Mouse (Mus musculus): ENCODE results near the gene Traf5.

Gene Traf5

GRCm38 (mm10) chr1:192061666-192062306, 30.6 kb downstream of the Traf5 start:
- DNase-seq = peak; percentile 75

- DNase-seq = no peak
Measured at GRCm38 (mm10) chr1:192058911-192059310, 33.4 kb downstream of the Traf5 start.

- DNase-seq = no peak
Measured at GRCm38 (mm10) chr1:192053726-192054125, 38.6 kb downstream of the Traf5 start.

GRCm38 (mm10) chr1:192052986-192053385, 39.4 kb downstream of the Traf5 start:
- DNase-seq = no peak

GRCm38 (mm10) chr1:192052461-192052860, 39.9 kb downstream of the Traf5 start:
- no peak for DNase-seq

GRCm38 (mm10) chr1:191999022-191999421, 93.3 kb downstream of the Traf5 start:
- no peak for DNase-seq

- DNase-seq = no peak
Measured at GRCm38 (mm10) chr1:191996621-191997185, 95.7 kb downstream of the Traf5 start.

GRCm38 (mm10) chr1:191995916-191996315, 96.4 kb downstream of the Traf5 start:
- DNase-seq = no peak

GRCm38 (mm10) chr1:191995488-191995887, 96.9 kb downstream of the Traf5 start:
- no peak for DNase-seq

GRCm38 (mm10) chr1:191994476-191994875, 97.9 kb downstream of the Traf5 start:
- DNase-seq = no peak

- DNase-seq = no peak
Measured at GRCm38 (mm10) chr1:191992040-191992780, 100.1 kb downstream of the Traf5 start.

- peak; percentile 95 for DNase-seq
Measured at GRCm38 (mm10) chr1:191989994-191990393, 102.4 kb downstream of the Traf5 start.

GRCm38 (mm10) chr1:191989060-191989459, 103.3 kb downstream of the Traf5 start:
- DNase-seq = no peak

- no peak for DNase-seq
Measured at GRCm38 (mm10) chr1:191988646-191989045, 103.7 kb downstream of the Traf5 start.

GRCm38 (mm10) chr1:191987481-191987769, 104.9 kb downstream of the Traf5 start:
- no peak for DNase-seq

- DNase-seq = no peak
Measured at GRCm38 (mm10) chr1:191986674-191987480, 105.5 kb downstream of the Traf5 start.

GRCm38 (mm10) chr1:191981426-191982102, 110.8 kb downstream of the Traf5 start:
- no peak for DNase-seq

GRCm38 (mm10) chr1:191977187-191977586, 115.2 kb downstream of the Traf5 start, which contains the start of gene Rd3:
TSS of gene Rd3 (plus strand) at chr1:191977370.
- DNase-seq = no peak

- DNase-seq = no peak
Measured at GRCm38 (mm10) chr1:191974509-191975405, 117.6 kb downstream of the Traf5 start.

GRCm38 (mm10) chr1:191969939-191970338, 122.4 kb downstream of the Traf5 start:
- no peak for DNase-seq

GRCm38 (mm10) chr1:191964773-191965481, 127.4 kb downstream of the Traf5 start:
- DNase-seq = peak; percentile 63

All from right cerebral cortex, postnatal 25 days (tissue).